Mouse (Mus musculus): ENCODE data around the gene Vmn1r58.
"Not testable (repeated sequence)": the region's sequence is repeated elsewhere in the genome, so short reads cannot be mapped to it uniquely, and the experiment has no call there.

The Vmn1r58 gene

GRCm38 (mm10) chr7:5413296-5413695 is at the start of gene Vmn1r58:
Gene Vmn1r58, minus strand, starts transcription at chr7:5413396.
- not testable (repeated sequence) for DNase-seq

GRCm38 (mm10) chr7:5456674-5457073 is 43.5 kb upstream of the Vmn1r58 start, which contains the start of gene Vmn1r59:
Gene Vmn1r59, minus strand, starts transcription at chr7:5456774.
- DNase-seq, result no peak

GRCm38 (mm10) chr7:5454011-5454410 is 40.8 kb upstream of the Vmn1r58 start:
- not testable (repeated sequence) for DNase-seq

GRCm38 (mm10) chr7:5448627-5449026 is 35.4 kb upstream of the Vmn1r58 start:
- no peak for DNase-seq

GRCm38 (mm10) chr7:5406201-5406600 is 7.0 kb downstream of the Vmn1r58 start:
- no peak for DNase-seq

GRCm38 (mm10) chr7:5366724-5367123 is 46.5 kb downstream of the Vmn1r58 start:
- no peak for DNase-seq

- DNase-seq, result no peak
These were observed 49.6 kb downstream of the Vmn1r58 start for GRCm38 (mm10) chr7:5363599-5363998.

All from liver (tissue).